Mouse (Mus musculus): Measurements from ENCODE around the gene Fam19a5. TPM values are rescaled to one million over a fixed set of nuclear protein-coding genes. Genes with fewer than 3 reads are reported as not detected.

Gene Fam19a5
- polyA plus RNA-seq, 1 experiment from 2014 or later: 5.9 TPM

DNA sequence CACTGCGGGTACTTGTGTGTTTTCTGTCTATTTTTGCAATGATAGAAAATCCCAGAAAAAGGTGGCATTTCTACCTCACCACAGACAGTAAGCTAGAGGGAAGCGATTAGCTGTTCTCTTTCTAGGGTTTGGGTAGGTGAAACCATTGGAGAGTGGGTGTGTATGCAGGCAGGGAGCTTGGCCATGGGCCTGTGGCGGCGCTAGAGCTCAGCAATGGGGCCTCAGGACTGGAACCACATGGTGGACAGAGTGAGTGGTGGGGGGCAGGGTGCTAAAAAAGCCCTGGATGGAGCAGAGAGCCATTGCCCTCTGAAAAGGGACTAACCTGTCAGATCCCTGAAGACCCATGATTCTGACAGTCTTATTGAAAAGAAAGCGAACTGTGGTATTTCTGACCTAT is 6.7 kb downstream of the Fam19a5 start:
- DNase-seq (ENCODE audit: low spot score): no peak
- no peak overlapping the region for H3K4me2 ChIP-seq (ENCODE audit: low read length)
- H3K9ac ChIP-seq (ENCODE audit: low read depth, low read length): no peak overlapping the region
- WGBS: 46% methylated on average over 5 of the region's 5 CpGs
- peaks cover 26% of the 10 kb centered on the region for H3K27me3 ChIP-seq (ENCODE audit: insufficient read depth, low read length)
- H3K4me3 ChIP-seq (replicated peaks; ENCODE audit: low read depth, low read length): no peak overlapping the region
- no peaks in the 10 kb centered on the region for H3K36me3 ChIP-seq (ENCODE audit: insufficient read depth, low read length)
- TF ChIP-seq CTCF (IDR thresholded peaks at IDR 0.05; ENCODE audit: low read depth): no peak
- no peaks in the 10 kb centered on the region for H3K9me3 ChIP-seq (replicated peaks; ENCODE audit: low read length)
- no peak for ATAC-seq (replicated peaks; ENCODE audit: low FRiP score, low read depth)
- H3K4me1 ChIP-seq (replicated peaks; ENCODE audit: insufficient read depth, low read length): no peaks in the 10 kb centered on the region
- no peak overlapping the region for H3K27ac ChIP-seq

DNA sequence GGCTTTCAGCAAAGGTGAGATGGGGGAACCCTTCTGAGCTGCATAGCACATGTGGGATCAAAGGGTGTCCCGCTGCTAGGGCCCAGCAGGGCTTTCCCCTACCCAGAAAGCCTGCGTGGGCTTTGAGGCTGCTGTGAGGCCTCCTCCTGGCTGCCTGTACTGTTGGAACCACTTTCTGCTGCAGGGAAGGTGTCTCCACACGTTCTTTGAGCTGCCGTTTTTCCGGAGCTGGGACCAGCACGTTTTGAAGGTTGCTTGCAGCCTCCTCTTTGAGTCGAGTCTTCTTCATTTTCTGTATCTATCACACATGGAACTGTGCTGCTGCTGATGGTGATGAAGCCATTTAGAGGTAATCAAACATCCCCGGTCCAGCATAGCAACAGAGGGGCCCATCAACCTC is 7.5 kb downstream of the Fam19a5 start:
- WGBS: 35% methylated on average over 8 of the region's 8 CpGs
- H3K9ac ChIP-seq (ENCODE audit: low read depth, low read length): no peak overlapping the region
- peaks cover 18% of the 10 kb centered on the region for H3K27me3 ChIP-seq (ENCODE audit: insufficient read depth, low read length)
- no peak for TF ChIP-seq CTCF (IDR thresholded peaks at IDR 0.05; ENCODE audit: low read depth)
- no peaks in the 10 kb centered on the region for H3K36me3 ChIP-seq (ENCODE audit: insufficient read depth, low read length)
- H3K4me2 ChIP-seq (ENCODE audit: low read length): no peak overlapping the region
- ATAC-seq (replicated peaks; ENCODE audit: low FRiP score, low read depth): no peak
- H3K4me3 ChIP-seq (replicated peaks; ENCODE audit: low read depth, low read length): no peak overlapping the region
- H3K9me3 ChIP-seq (replicated peaks; ENCODE audit: low read length): no peaks in the 10 kb centered on the region
- H3K27ac ChIP-seq: no peak overlapping the region
- DNase-seq (ENCODE audit: low spot score): no peak
- H3K4me1 ChIP-seq (replicated peaks; ENCODE audit: insufficient read depth, low read length): no peaks in the 10 kb centered on the region

DNA sequence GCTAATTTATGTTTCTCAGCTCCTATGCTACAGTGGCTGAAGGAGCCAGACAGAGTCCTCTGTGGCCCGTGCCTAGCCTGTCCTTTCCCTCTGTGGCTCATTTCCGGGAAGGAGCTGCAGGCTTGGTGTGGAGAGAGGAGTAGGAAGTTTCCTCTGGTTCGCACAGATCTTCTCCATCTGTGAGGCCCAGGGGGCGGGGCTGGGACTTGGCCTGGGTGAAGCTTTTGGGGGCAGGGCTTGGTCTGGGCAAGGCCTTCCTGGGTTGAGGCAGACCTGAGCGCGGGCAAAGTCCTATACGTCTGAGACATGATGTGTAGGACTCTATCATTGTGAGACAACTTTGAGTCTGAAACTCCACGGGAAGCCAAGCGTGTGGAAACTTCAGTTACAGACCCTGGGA is 11.7 kb downstream of the Fam19a5 start:
- DNase-seq (ENCODE audit: low spot score) (no peak), ATAC-seq (replicated peaks; ENCODE audit: low FRiP score, low read depth) (no peak)
- WGBS: 73% methylated on average over 9 of the region's 9 CpGs
- no peak overlapping the region for H3K9ac ChIP-seq (ENCODE audit: low read depth, low read length)
- no peaks in the 10 kb centered on the region for H3K27me3 ChIP-seq (ENCODE audit: insufficient read depth, low read length)
- no peak overlapping the region for H3K4me3 ChIP-seq (replicated peaks; ENCODE audit: low read depth, low read length)
- no peak overlapping the region for H3K27ac ChIP-seq
- no peak overlapping the region for H3K4me2 ChIP-seq (ENCODE audit: low read length)
- no peaks in the 10 kb centered on the region for H3K9me3 ChIP-seq (replicated peaks; ENCODE audit: low read length)
- H3K4me1 ChIP-seq (replicated peaks; ENCODE audit: insufficient read depth, low read length): no peaks in the 10 kb centered on the region
- no peaks in the 10 kb centered on the region for H3K36me3 ChIP-seq (ENCODE audit: insufficient read depth, low read length)
- TF ChIP-seq CTCF (IDR thresholded peaks at IDR 0.05; ENCODE audit: low read depth): no peak

DNA sequence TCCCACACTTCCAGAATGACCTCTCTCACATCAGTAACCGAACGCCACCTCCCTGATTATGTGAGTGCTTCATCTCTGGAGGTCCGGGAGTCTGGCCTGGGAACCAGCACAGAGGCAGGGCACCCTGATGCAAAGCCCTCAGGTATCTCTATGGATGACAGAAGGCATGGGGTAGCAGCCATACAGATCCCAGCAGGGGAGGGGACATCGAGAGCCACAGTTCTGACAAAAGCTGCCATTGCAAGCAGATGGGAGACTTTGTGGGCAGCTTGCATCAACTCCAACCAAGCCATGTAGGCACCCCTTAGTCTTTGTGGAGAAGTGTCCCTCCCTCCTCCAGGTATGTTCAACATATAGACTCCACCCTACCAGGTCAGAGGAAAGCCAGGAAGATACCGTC is 20.2 kb downstream of the Fam19a5 start:
- no peak overlapping the region for H3K4me2 ChIP-seq (ENCODE audit: low read length)
- no peaks in the 10 kb centered on the region for H3K4me1 ChIP-seq (replicated peaks; ENCODE audit: insufficient read depth, low read length)
- 90% methylated on average over 5 of the region's 5 CpGs for whole genome bisulfite sequencing
- no peak for TF ChIP-seq CTCF (IDR thresholded peaks at IDR 0.05; ENCODE audit: low read depth)
- H3K36me3 ChIP-seq (ENCODE audit: insufficient read depth, low read length): no peaks in the 10 kb centered on the region
- no peaks in the 10 kb centered on the region for H3K9me3 ChIP-seq (replicated peaks; ENCODE audit: low read length)
- no peak overlapping the region for H3K9ac ChIP-seq (ENCODE audit: low read depth, low read length)
- ATAC-seq (replicated peaks; ENCODE audit: low FRiP score, low read depth) (no peak), DNase-seq (ENCODE audit: low spot score) (no peak)
- no peaks in the 10 kb centered on the region for H3K27me3 ChIP-seq (ENCODE audit: insufficient read depth, low read length)
- no peak overlapping the region for H3K27ac ChIP-seq
- H3K4me3 ChIP-seq (replicated peaks; ENCODE audit: low read depth, low read length): no peak overlapping the region

DNA sequence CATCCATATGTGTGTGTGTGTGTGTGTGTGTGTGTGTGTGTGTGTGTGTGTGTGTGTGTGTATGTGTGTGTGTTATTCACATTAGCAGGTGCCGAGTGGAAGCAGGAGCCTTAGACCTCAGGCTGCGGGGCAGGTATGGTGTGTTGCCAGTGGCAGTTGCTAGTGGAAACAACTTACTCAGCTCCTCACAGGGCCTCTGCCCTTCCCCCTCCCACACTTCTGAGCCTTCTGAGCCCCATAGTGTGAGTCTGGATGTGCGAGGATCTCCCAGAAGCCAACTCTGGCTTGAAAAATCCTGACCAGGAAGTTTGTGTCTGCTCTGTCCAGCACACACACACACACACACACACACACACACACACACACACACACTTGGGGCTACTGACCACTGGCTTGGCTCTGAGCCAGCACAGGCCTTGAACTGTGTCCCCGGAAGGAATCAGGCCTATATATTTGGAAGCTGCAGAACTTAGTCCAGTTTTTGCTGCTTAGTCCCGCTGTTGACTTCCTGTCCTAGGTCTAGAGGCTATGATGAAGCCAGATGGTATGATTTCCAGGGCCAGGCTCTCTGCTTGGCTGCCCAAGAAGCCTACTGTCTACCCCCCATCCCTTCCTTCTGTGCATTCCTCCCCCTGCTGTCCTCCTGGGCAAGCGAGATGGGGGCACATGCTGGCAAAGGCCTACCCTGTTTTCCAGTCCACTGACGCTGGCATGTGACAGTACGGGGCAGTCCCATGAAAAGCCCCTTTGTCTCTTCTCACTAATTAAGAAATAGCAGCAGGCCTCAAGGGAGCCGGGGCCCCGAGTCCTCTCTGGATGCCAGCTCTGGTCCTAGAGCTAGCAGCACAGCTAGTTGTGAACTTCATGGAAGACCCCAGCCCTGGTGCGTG is 22.2 kb downstream of the Fam19a5 start:
- ATAC-seq (replicated peaks; ENCODE audit: low FRiP score, low read depth): peak; percentile 29; the same call in 1 of the 2 replicates
- Histone ChIP-seq H3K9me3 (replicated peaks; ENCODE audit: low read length) (no peaks in the 10 kb centered on the region), H3K36me3 (ENCODE audit: insufficient read depth, low read length) (no peaks in the 10 kb centered on the region), H3K4me2 (ENCODE audit: low read length) (no peak overlapping the region), H3K27ac (no peak overlapping the region), H3K27me3 (ENCODE audit: insufficient read depth, low read length) (no peaks in the 10 kb centered on the region), H3K9ac (ENCODE audit: low read depth, low read length) (no peak overlapping the region), H3K4me1 (replicated peaks; ENCODE audit: insufficient read depth, low read length) (no peaks in the 10 kb centered on the region; the same call in 1 of the 2 replicates), H3K4me3 (replicated peaks; ENCODE audit: low read depth, low read length) (no peak overlapping the region)
- 46% methylated on average over 10 of the region's 11 CpGs for WGBS
- DNase-seq (ENCODE audit: low spot score): peak; percentile 17
- TF ChIP-seq CTCF (IDR thresholded peaks at IDR 0.05; ENCODE audit: low read depth): no peak

- no peak for TF ChIP-seq CTCF (IDR thresholded peaks at IDR 0.05; ENCODE audit: low read depth)
- 34% methylated on average over 11 of the region's 11 CpGs for WGBS
- no peak for ATAC-seq (replicated peaks; ENCODE audit: low FRiP score, low read depth)
These were observed 26.1 kb downstream of the Fam19a5 start for GRCm38 (mm10) chr15:87570182-87570581.

More at GRCm38 (mm10) chr15:87570182-87570581, 26.1 kb downstream of the Fam19a5 start:
- Histone ChIP-seq H3K4me3 (replicated peaks; ENCODE audit: low read depth, low read length) (no peak overlapping the region), H3K27me3 (ENCODE audit: insufficient read depth, low read length) (no peaks in the 10 kb centered on the region), H3K36me3 (ENCODE audit: insufficient read depth, low read length) (no peaks in the 10 kb centered on the region), H3K9ac (ENCODE audit: low read depth, low read length) (no peak overlapping the region), H3K9me3 (replicated peaks; ENCODE audit: low read length) (no peaks in the 10 kb centered on the region), H3K27ac (no peak overlapping the region), H3K4me2 (ENCODE audit: low read length) (no peak overlapping the region), H3K4me1 (replicated peaks; ENCODE audit: insufficient read depth, low read length) (no peaks in the 10 kb centered on the region; the same call in 1 of the 2 replicates)
- no peak for DNase-seq (ENCODE audit: low spot score)

Data from kidney, postnatal 0 days (tissue).